Mouse (Mus musculus) stomach, embryonic 16.5 days (tissue): ENCODE results near the gene Mylk. TPM values are rescaled to one million over a fixed set of nuclear protein-coding genes. Genes with fewer than 3 reads are reported as not detected.

Source experiments
- ATAC-seq: fragments of 200-750 bp; cut with Nextera tagmentation; 2 replicates; pipeline ENCODE4 v1.8.0; 2017; ENCODE audit warnings: moderate number of reproducible peaks, moderate TSS enrichment; ENCODE audit not compliant: insufficient read depth, low FRiP score
- H3K27ac ChIP-seq: fragments of 300-500 bp; sonication (generic); 2 replicates; pipeline ENCODE4 v1.5.1; 2014; ENCODE audit warnings: low read length
- H3K27me3 ChIP-seq: fragments of 300-500 bp; sonication (generic); 2 replicates; pipeline ENCODE4 v1.6.1; 2014; ENCODE audit warnings: low read length, control low read depth, mixed read lengths; ENCODE audit not compliant: control insufficient read depth, insufficient read depth
- H3K36me3 ChIP-seq: fragments of 300-500 bp; sonication (generic); 2 replicates; pipeline ENCODE4 v1.6.1; 2014; ENCODE audit warnings: low read length; ENCODE audit not compliant: control insufficient read depth, insufficient read depth
- H3K4me1 ChIP-seq: fragments of 300-500 bp; sonication (generic); 2 replicates; pipeline ENCODE4 v1.6.1; 2014; ENCODE audit warnings: low read length, control low read depth, mixed read lengths; ENCODE audit not compliant: control insufficient read depth, insufficient read depth
- H3K4me2 ChIP-seq: fragments of 300-500 bp; sonication (generic); 2 replicates; pipeline ENCODE4 v1.6.1; 2014; ENCODE audit warnings: low read depth, low read length, mixed read lengths
- H3K4me3 ChIP-seq: fragments of 300-500 bp; sonication (generic); replicated peaks from 2 replicates; pipeline ENCODE4 v1.5.1; 2014; ENCODE audit warnings: mild to moderate bottlenecking, low read length
- H3K9ac ChIP-seq: fragments of 300-500 bp; sonication (generic); 2 replicates; pipeline ENCODE4 v1.6.1; 2014; ENCODE audit warnings: low read length
- H3K9me3 ChIP-seq: fragments of 300-500 bp; sonication (generic); replicated peaks from 2 replicates; pipeline ENCODE4 v1.6.1; 2016; ENCODE audit warnings: low read length, control low read depth; ENCODE audit not compliant: control insufficient read depth
- WGBS: fragments of 180-500 bp; shearing (Covaris S2); extraction: QIAGEN DNeasy Blood & Tissue Kit; methylation state at CpG from one replicate; pipeline ENCODE4 v1.1.7; 2014; 5-methylcytosine and 5-hydroxymethylcytosine counted together
- polyA plus RNA-seq: library from polyadenylated mRNA; unstranded; fragments of >200 nt; fragmentation: Nextera tagmentation; extraction: Ambion mirVana; gene quantifications from 2 replicates; pipeline ENCODE4 v1.2.1, GENCODE M21; 2015

The Mylk gene
- polyA plus RNA-seq, 1 experiment from 2014 or later = 371 TPM

DNA sequence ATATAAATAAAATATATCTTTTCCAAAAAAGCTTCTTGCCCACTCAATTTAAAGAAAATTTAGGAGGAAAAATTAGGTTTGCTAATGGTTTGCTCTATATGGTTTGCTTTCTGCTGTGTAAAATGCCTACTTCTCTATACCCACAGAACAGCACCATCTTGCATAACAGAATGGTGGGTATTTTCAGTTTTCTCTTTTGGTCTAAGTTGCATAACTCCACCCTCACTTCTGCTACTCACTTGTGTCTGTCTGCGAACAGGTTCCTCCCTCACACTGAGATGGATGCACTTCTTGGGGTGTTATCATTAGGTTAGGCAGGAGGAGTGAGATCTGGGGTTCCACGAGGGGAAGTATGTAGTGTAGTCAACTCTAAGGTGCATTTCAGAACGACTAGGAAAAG is 68.6 kb downstream of the Mylk start:
- H3K4me3 ChIP-seq = no peak overlapping the region
- H3K36me3 ChIP-seq = no peaks in the 10 kb centered on the region
- H3K27ac ChIP-seq = no peak overlapping the region
- 66% methylated on average over 3 of the region's 3 CpGs for WGBS
- no peak overlapping the region for H3K9ac ChIP-seq
- H3K27me3 ChIP-seq = 0 out of 2 replicates have a peak, but pooled peaks cover 4% of the 10 kb centered on the region
- no peaks in the 10 kb centered on the region for H3K4me1 ChIP-seq
- ATAC-seq = no peak
- no peak overlapping the region for H3K4me2 ChIP-seq
- no peaks in the 10 kb centered on the region for H3K9me3 ChIP-seq

DNA sequence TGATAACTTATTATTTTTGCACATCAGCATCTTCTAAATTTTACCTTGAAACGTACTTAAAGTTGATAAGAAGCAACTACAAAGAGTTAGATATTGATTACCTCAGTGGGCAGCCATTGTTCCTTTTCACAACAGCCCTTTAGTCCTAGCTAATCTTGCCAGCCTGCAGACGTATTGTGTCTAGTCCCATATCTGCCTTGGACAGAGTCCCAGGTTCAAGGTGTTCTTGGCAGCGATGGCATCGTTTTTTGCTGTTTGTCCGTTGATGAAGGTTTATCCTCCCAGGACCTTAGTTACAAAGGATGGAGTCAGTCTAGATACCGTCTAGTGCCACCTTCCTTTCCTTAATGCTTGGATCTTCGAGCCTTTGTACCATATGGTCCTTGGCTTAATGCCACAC is 69.6 kb downstream of the Mylk start:
- Histone ChIP-seq H3K4me3 (no peak overlapping the region), H3K36me3 (no peaks in the 10 kb centered on the region), H3K9me3 (no peaks in the 10 kb centered on the region), H3K9ac (no peak overlapping the region), H3K4me1 (no peaks in the 10 kb centered on the region), H3K4me2 (no peak overlapping the region), H3K27me3 (0 out of 2 replicates have a peak, but pooled peaks cover 4% of the 10 kb centered on the region), H3K27ac (no peak overlapping the region)
- no peak for ATAC-seq
- 83% methylated on average over 7 of the region's 7 CpGs for WGBS

DNA sequence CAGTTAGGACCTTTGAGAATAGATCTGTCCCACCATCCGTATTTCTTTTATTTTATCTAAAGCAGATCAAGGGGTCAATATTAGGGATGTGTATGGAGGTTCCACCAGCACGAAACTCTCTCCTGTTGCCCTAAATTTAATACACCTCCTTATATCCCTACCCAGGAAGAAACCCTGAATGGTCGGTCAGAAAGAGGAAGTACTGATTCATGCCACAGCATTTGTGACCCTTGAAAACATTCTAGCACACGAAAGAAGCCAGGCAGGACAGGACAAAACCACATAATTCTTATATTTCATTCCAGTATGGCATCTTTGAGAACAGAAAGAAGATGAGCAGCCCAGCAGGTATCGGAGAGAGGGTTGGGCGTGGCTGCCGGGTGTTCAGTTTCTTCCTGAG is 71.5 kb downstream of the Mylk start:
- 81% methylated on average over 7 of the region's 7 CpGs for WGBS
- Histone ChIP-seq H3K36me3 (no peaks in the 10 kb centered on the region), H3K4me2 (no peak overlapping the region), H3K9ac (no peak overlapping the region), H3K27me3 (0 out of 2 replicates have a peak, but pooled peaks cover 4% of the 10 kb centered on the region), H3K27ac (no peak overlapping the region), H3K4me1 (no peaks in the 10 kb centered on the region), H3K9me3 (no peaks in the 10 kb centered on the region), H3K4me3 (no peak overlapping the region)
- no peak for ATAC-seq

DNA sequence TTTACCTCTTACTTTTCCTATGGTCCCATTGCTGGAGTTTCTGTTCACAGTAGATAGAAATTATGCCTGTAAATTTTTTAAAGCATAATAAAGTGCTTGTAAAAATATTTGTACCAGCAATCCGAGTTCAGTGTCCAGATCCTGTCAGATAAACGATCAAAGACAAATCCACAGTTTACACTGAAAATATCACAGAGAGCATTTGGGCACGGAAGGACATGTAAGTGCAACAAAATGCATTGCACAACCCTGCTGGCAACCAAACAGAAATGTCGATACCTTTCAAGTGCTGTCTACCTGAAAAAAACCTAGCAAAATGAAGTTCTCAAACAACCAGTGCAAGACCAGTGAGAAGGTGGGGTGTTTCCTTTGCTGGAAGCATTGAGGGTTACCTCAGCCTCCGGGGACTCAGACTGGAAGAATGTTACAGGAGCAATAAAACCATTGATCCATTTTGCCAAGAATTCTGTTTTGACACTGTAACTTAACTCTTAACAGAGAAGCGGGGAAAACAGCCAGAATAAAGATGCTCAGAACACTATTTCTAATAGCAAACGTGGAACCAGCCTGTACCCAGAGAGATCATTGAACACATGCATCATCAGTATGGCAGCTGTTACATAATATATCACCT is 80.2 kb downstream of the Mylk start:
- H3K4me1 ChIP-seq = no peaks in the 10 kb centered on the region
- H3K9me3 ChIP-seq = no peaks in the 10 kb centered on the region
- no peak overlapping the region for H3K27ac ChIP-seq
- 52% methylated on average over 7 of the region's 7 CpGs for WGBS
- ATAC-seq = no peak
- no peak overlapping the region for H3K9ac ChIP-seq
- no peak overlapping the region for H3K4me3 ChIP-seq
- no peaks in the 10 kb centered on the region for H3K27me3 ChIP-seq
- H3K36me3 ChIP-seq = no peaks in the 10 kb centered on the region
- no peak overlapping the region for H3K4me2 ChIP-seq

DNA sequence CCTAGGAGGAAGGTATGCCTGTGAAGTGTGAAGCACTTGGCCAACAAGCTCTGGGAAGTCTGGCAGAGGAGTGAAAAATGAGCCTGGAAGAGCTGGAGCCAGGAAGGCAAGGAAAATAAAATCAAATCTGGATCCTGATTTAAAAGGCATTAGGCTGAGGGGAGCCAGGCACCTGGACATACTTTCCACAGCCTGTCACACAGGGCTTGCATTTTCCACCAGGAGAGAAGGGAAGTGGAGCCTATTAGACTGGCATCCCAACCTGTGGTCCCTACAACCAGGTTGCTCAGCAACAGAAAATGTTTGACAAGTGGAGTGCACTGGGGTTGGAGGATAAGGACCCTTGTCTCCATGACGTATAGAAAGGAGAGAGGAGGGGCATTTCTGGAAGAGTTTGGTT is 89.5 kb downstream of the Mylk start:
- ATAC-seq = no peak
- WGBS = 33% methylated on average over 1 of the region's 1 CpGs
- H3K4me2 ChIP-seq = no peak overlapping the region
- no peaks in the 10 kb centered on the region for H3K36me3 ChIP-seq
- H3K4me1 ChIP-seq = 0 out of 2 replicates have a peak, but pooled peaks cover 1% of the 10 kb centered on the region
- H3K9me3 ChIP-seq = no peaks in the 10 kb centered on the region
- no peak overlapping the region for H3K9ac ChIP-seq
- H3K27ac ChIP-seq = no peak overlapping the region
- H3K27me3 ChIP-seq = no peaks in the 10 kb centered on the region
- H3K4me3 ChIP-seq = no peak overlapping the region

GRCm38 (mm10) chr16:34839004-34839703 is 94.1 kb downstream of the Mylk start:
- Histone ChIP-seq H3K27me3 (no peaks in the 10 kb centered on the region), H3K36me3 (no peaks in the 10 kb centered on the region), H3K27ac (no peak overlapping the region), H3K4me1 (0 out of 2 replicates have a peak, but pooled peaks cover 6% of the 10 kb centered on the region), H3K9ac (no peak overlapping the region), H3K4me2 (no peak overlapping the region), H3K4me3 (no peak overlapping the region), H3K9me3 (no peaks in the 10 kb centered on the region)
- no peak for ATAC-seq
- WGBS = 59% methylated on average over 7 of the region's 7 CpGs

DNA sequence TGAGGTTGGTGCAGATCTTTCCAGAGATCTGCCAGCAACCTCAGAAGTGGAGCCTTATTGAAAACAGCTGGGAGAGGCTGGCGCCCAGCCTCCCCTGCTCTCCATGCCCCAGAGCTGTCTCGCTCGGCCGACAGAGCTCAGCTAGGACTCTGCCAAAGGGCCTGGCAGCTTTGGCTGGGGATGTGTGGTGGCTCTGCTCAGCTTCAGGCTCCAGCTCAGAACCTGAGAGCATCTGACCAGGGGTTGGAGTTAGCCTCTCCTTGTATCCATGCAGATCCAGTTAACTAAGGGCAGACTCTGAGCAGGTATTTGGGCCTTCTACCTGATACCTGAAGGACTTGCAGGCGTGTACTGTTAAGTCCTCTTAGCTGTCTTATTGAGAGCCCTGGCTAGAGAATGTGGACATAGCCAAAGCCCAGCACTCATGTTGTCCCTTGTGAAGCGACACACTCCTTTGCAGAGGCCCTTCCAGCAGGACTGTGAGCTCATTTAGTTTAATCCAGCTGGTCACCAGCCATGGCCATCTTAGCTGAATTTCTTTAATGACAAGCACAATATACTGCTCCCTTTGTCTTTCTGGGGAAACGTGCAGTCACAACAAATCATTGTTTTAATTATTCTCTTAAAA is 94.8 kb downstream of the Mylk start:
- Histone ChIP-seq H3K4me3 (no peak overlapping the region), H3K27ac (peak overlapping the region; percentile 14; the same call in 1 of the 2 replicates), H3K36me3 (no peaks in the 10 kb centered on the region), H3K9ac (no peak overlapping the region), H3K4me1 (0 out of 2 replicates have a peak, but pooled peaks cover 6% of the 10 kb centered on the region), H3K27me3 (no peaks in the 10 kb centered on the region), H3K9me3 (no peaks in the 10 kb centered on the region), H3K4me2 (no peak overlapping the region)
- 73% methylated on average over 7 of the region's 7 CpGs for WGBS
- ATAC-seq = no peak

GRCm38 (mm10) chr16:34844783-34845182 is 99.8 kb downstream of the Mylk start:
- no peaks in the 10 kb centered on the region for H3K36me3 ChIP-seq
- WGBS = 85% methylated on average over 6 of the region's 6 CpGs
- H3K27me3 ChIP-seq = no peaks in the 10 kb centered on the region
- H3K27ac ChIP-seq = no peak overlapping the region
- H3K4me2 ChIP-seq = no peak overlapping the region
- no peak overlapping the region for H3K9ac ChIP-seq
- H3K4me1 ChIP-seq = 0 out of 2 replicates have a peak, but pooled peaks cover 2% of the 10 kb centered on the region
- no peak overlapping the region for H3K4me3 ChIP-seq
- H3K9me3 ChIP-seq = no peaks in the 10 kb centered on the region
- ATAC-seq = no peak

DNA sequence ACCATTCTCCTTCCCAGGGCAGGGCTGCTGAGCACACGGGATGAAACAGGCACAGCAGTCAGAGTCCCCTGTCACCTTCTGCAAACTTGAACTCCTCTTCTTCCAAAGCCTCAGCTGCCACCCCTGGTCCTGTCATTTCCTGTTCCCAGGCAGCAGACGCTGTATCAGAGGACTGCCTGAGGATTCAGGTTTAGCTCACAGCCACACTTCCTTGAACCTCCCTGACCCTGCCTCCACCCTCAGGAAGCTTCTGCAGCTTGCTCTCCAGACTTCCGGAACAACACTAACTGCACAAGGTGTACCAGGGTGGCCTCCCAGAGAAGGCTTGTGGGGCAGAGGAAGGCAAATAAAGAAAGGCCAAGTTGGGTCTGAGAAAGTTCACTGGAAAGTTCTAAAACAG is 102.6 kb downstream of the Mylk start:
- WGBS = 51% methylated on average over 3 of the region's 3 CpGs
- Histone ChIP-seq H3K27ac (no peak overlapping the region), H3K4me2 (no peak overlapping the region), H3K9ac (no peak overlapping the region), H3K9me3 (no peaks in the 10 kb centered on the region), H3K36me3 (no peaks in the 10 kb centered on the region), H3K27me3 (no peaks in the 10 kb centered on the region), H3K4me3 (no peak overlapping the region), H3K4me1 (no peaks in the 10 kb centered on the region)
- no peak for ATAC-seq
